Mouse (Mus musculus): ENCODE data around the gene Abcg2.

The Abcg2 gene

GRCm38 (mm10) chr6:58638566-58638965 lies 54.2 kb downstream of the Abcg2 start:
- DNase-seq (ENCODE audit: low spot score) = no peak

GRCm38 (mm10) chr6:58639391-58639790 lies 55.1 kb downstream of the Abcg2 start:
- no peak for DNase-seq (ENCODE audit: low spot score)

- peak; percentile 60 for DNase-seq (ENCODE audit: low spot score)
These were observed 56.2 kb downstream of the Abcg2 start for GRCm38 (mm10) chr6:58640333-58641018.

- no peak for DNase-seq (ENCODE audit: low spot score)
These were observed 56.9 kb downstream of the Abcg2 start for GRCm38 (mm10) chr6:58641056-58641799.

GRCm38 (mm10) chr6:58642191-58642590 lies 57.9 kb downstream of the Abcg2 start:
- DNase-seq (ENCODE audit: low spot score) = no peak

GRCm38 (mm10) chr6:58644586-58644985 lies 60.3 kb downstream of the Abcg2 start:
- no peak for DNase-seq (ENCODE audit: low spot score)

- DNase-seq (ENCODE audit: low spot score) = no peak
These were observed 63.9 kb downstream of the Abcg2 start for GRCm38 (mm10) chr6:58648100-58648749.

GRCm38 (mm10) chr6:58650136-58650535 lies 65.8 kb downstream of the Abcg2 start:
- DNase-seq (ENCODE audit: low spot score) = no peak

GRCm38 (mm10) chr6:58651038-58651437 lies 66.7 kb downstream of the Abcg2 start:
- no peak for DNase-seq (ENCODE audit: low spot score)

GRCm38 (mm10) chr6:58660951-58661575 lies 76.7 kb downstream of the Abcg2 start:
- DNase-seq (ENCODE audit: low spot score) = no peak

- no peak for DNase-seq (ENCODE audit: low spot score)
These were observed 93.5 kb downstream of the Abcg2 start for GRCm38 (mm10) chr6:58677802-58678201.

- no peak for DNase-seq (ENCODE audit: low spot score)
These were observed 94.2 kb downstream of the Abcg2 start for GRCm38 (mm10) chr6:58678530-58678929.

GRCm38 (mm10) chr6:58691584-58691983 lies 107.3 kb downstream of the Abcg2 start:
- DNase-seq (ENCODE audit: low spot score) = no peak

- no peak for DNase-seq (ENCODE audit: low spot score)
These were observed 109.9 kb downstream of the Abcg2 start for GRCm38 (mm10) chr6:58694257-58694656.

GRCm38 (mm10) chr6:58694765-58695164 lies 110.4 kb downstream of the Abcg2 start:
- no peak for DNase-seq (ENCODE audit: low spot score)

- DNase-seq (ENCODE audit: low spot score) = no peak
These were observed 126.0 kb downstream of the Abcg2 start for GRCm38 (mm10) chr6:58710369-58710768.

- DNase-seq (ENCODE audit: low spot score) = no peak
These were observed 127.6 kb downstream of the Abcg2 start for GRCm38 (mm10) chr6:58711909-58712308.

- DNase-seq (ENCODE audit: low spot score) = no peak
These were observed 149.5 kb downstream of the Abcg2 start for GRCm38 (mm10) chr6:58733851-58734250.

GRCm38 (mm10) chr6:58735090-58735489 lies 150.8 kb downstream of the Abcg2 start:
- DNase-seq (ENCODE audit: low spot score) = no peak
